Mouse (Mus musculus) heart, embryonic 15.5 days (tissue): Measurements from ENCODE around the gene Ppat. TPM values are rescaled to one million over a fixed set of nuclear protein-coding genes. Genes with fewer than 3 reads are reported as not detected.
"Not testable (repeated sequence)": the region's sequence is repeated elsewhere in the genome, so short reads cannot be mapped to it uniquely, and the experiment has no call there.

Experiments used
- ATAC-seq: fragments of 200-750 bp; cut with Nextera tagmentation; replicated peaks from 2 replicates; pipeline ENCODE4 v1.8.0; 2017; ENCODE audit warnings: low read depth, moderate TSS enrichment; ENCODE audit not compliant: insufficient number of reproducible peaks, insufficient read depth, low FRiP score
- H3K27ac ChIP-seq: fragments of 300-500 bp; sonication (generic); 2 replicates; pipeline ENCODE4 v1.5.1; 2015; ENCODE audit warnings: mild to moderate bottlenecking, inconsistent platforms
- H3K27me3 ChIP-seq: fragments of 300-500 bp; sonication (generic); 2 replicates; pipeline ENCODE4 v1.6.1; 2015; ENCODE audit warnings: inconsistent platforms
- H3K36me3 ChIP-seq: fragments of 300-500 bp; sonication (generic); 2 replicates; pipeline ENCODE4 v1.6.1; 2015; ENCODE audit warnings: mild to moderate bottlenecking, inconsistent platforms
- H3K4me1 ChIP-seq: fragments of 300-500 bp; sonication (generic); replicated peaks from 2 replicates; pipeline ENCODE4 v1.6.1; 2015; ENCODE audit warnings: inconsistent platforms
- H3K4me2 ChIP-seq: fragments of 300-500 bp; sonication (generic); 2 replicates; pipeline ENCODE4 v1.6.1; 2015; ENCODE audit warnings: inconsistent platforms, mild to moderate bottlenecking, moderate library complexity
- H3K4me3 ChIP-seq: fragments of 300-500 bp; sonication (generic); 2 replicates; pipeline ENCODE4 v1.5.1; 2015; ENCODE audit warnings: mild to moderate bottlenecking, inconsistent platforms
- H3K9ac ChIP-seq: fragments of 300-500 bp; sonication (generic); 2 replicates; pipeline ENCODE4 v1.6.1; 2015; ENCODE audit warnings: mild to moderate bottlenecking, inconsistent platforms
- H3K9me3 ChIP-seq: fragments of 300-500 bp; sonication (generic); replicated peaks from 2 replicates; pipeline ENCODE4 v1.6.1; 2016; ENCODE audit warnings: inconsistent platforms
- WGBS: fragments of 180-500 bp; shearing (Covaris S2); methylation state at CpG from one replicate; pipeline ENCODE4 v1.1.7; 2015; ENCODE audit warnings: mixed read lengths; 5-methylcytosine and 5-hydroxymethylcytosine counted together
- polyA plus RNA-seq: library from polyadenylated mRNA; unstranded; fragments of >200 nt; fragmentation: Nextera tagmentation; extraction: Ambion mirVana; gene quantifications from 2 replicates; pipeline ENCODE4 v1.2.1, GENCODE M21; 2015

Ppat gene
- 18.4 and 22.7 TPM in 2 replicates for polyA plus RNA-seq

- under 1% methylated on average over 81 of the region's 81 CpGs for WGBS
- no peaks in the 10 kb centered on the region for H3K9me3 ChIP-seq
These were observed at the start of gene Ppat, which contains the start of gene Paics for GRCm38 (mm10) chr5:76951106-76952027. Gene Ppat, minus strand, starts transcription at chr5:76951578. Gene Paics, plus strand, starts transcription at chr5:76951307.

DNA sequence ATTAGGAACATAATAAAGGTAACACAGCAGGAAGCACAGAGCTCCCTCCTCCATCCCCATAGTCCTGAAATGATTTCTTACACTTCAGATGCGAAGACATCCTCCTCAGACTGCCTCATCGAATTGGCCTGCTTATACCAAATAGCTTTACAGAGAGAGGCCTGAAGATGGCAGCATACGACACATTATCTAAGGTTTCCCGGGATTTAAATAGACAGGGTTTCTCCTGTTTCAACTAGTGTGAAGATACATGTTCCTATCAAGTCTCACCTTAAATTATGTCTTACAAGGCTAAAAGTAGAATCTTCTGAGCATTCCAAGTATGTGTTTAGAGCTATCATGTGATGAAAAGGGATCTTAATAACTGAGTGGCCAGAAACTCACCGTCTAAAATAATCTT is 47.0 kb upstream of the Ppat start:
- Histone ChIP-seq H3K9me3 (no peaks in the 10 kb centered on the region), H3K9ac (no peak overlapping the region), H3K27ac (no peak overlapping the region), H3K4me2 (no peak overlapping the region), H3K4me3 (no peak overlapping the region), H3K27me3 (no peaks in the 10 kb centered on the region), H3K36me3 (peaks cover 65% of the 10 kb centered on the region), H3K4me1 (no peaks in the 10 kb centered on the region)
- WGBS: 41% methylated on average over 5 of the region's 5 CpGs
- no peak for ATAC-seq

More at GRCm38 (mm10) chr5:76951106-76952027, at the start of gene Ppat, which contains the start of gene Paics:
- peak within 1 kb of the TSS; percentile 93 for H3K4me3 ChIP-seq
- ATAC-seq: peak; percentile 97
- H3K4me1 ChIP-seq: peaks cover 53% of the 10 kb centered on the region
- H3K36me3 ChIP-seq: peaks cover 4% of the 10 kb centered on the region
- peak within 1 kb of the TSS; percentile 84 for H3K9ac ChIP-seq
- H3K27me3 ChIP-seq: no peaks in the 10 kb centered on the region
- peak within 1 kb of the TSS; percentile 93 for H3K4me2 ChIP-seq
- peak within 1 kb of the TSS; percentile 95 for H3K27ac ChIP-seq

GRCm38 (mm10) chr5:76993174-76993814 is 41.9 kb upstream of the Ppat start:
- WGBS: 95% methylated on average over 5 of the region's 5 CpGs
- Histone ChIP-seq H3K9ac (no peak overlapping the region), H3K27me3 (no peaks in the 10 kb centered on the region), H3K36me3 (peaks cover 87% of the 10 kb centered on the region), H3K4me2 (no peak overlapping the region), H3K4me1 (no peaks in the 10 kb centered on the region), H3K27ac (no peak overlapping the region), H3K4me3 (no peak overlapping the region), H3K9me3 (no peaks in the 10 kb centered on the region)
- no peak for ATAC-seq

GRCm38 (mm10) chr5:76990789-76991188 is 39.4 kb upstream of the Ppat start:
- H3K9me3 ChIP-seq: no peaks in the 10 kb centered on the region
- ATAC-seq: no peak
- WGBS: 94% methylated on average over 3 of the region's 3 CpGs
- no peaks in the 10 kb centered on the region for H3K27me3 ChIP-seq
- no peaks in the 10 kb centered on the region for H3K4me1 ChIP-seq
- no peak overlapping the region for H3K9ac ChIP-seq
- H3K4me3 ChIP-seq: no peak overlapping the region
- H3K27ac ChIP-seq: no peak overlapping the region
- H3K4me2 ChIP-seq: no peak overlapping the region
- peaks cover 79% of the 10 kb centered on the region for H3K36me3 ChIP-seq

DNA sequence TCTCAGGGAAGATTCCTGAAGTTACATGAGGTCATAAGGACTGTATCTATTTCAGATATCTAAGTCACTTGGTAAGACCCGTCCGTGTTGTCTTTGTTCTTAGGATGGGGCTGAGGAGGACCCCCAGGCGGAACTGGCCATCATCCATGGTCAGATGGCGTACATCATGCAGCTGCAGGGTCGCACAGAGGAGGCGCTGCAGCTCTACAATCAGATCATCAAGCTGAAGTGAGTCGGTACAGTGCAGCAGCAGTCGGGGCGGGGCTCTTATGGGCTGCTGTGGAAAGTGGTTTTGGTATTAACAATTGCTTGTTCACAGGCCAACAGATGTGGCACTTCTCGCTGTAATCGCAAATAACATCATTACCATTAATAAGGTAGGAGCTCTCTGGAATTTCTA is 32.6 kb upstream of the Ppat start:
- Histone ChIP-seq H3K27me3 (no peaks in the 10 kb centered on the region), H3K9ac (no peak overlapping the region)

DNA sequence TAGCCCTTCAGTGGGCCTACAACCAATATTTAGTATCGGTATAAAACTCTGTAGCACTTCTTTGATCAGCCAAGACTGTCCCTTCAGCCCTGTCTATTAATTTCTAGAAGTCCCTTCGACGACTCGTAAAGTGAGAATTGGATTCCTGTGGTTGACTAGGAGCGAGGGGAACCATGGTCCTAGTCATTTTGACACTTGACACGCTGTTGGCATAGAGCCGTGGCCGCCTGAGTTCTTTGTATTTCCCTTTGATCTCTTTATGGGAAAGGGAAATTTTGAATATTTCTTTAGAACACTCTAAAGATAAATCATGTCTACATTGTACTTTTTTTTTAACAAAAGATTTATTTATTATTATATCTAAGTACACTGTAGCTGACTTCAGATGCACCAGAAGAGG is 24.4 kb upstream of the Ppat start:
- H3K9ac ChIP-seq: 0 out of 2 replicates have a peak overlapping the region, but pooled peaks have one; percentile 87

More for the DNA sequence above, 32.6 kb upstream of the Ppat start:
- Histone ChIP-seq H3K9me3 (no peaks in the 10 kb centered on the region), H3K4me2 (no peak overlapping the region), H3K4me1 (no peaks in the 10 kb centered on the region), H3K27ac (no peak overlapping the region), H3K4me3 (no peak overlapping the region), H3K36me3 (peaks cover 76% of the 10 kb centered on the region)
- ATAC-seq: no peak
- WGBS: 93% methylated on average over 11 of the region's 11 CpGs

GRCm38 (mm10) chr5:76974554-76975285 is 23.3 kb upstream of the Ppat start, which contains the start of gene Srp72:
Gene Srp72, plus strand, starts transcription at chr5:76974683.
- peak; percentile 91 for ATAC-seq
- no peaks in the 10 kb centered on the region for H3K9me3 ChIP-seq
- no peaks in the 10 kb centered on the region for H3K27me3 ChIP-seq
- peak within 1 kb of the TSS; percentile 88 for H3K4me3 ChIP-seq
- peak within 1 kb of the TSS; percentile 92 for H3K27ac ChIP-seq
- H3K4me2 ChIP-seq: peak within 1 kb of the TSS; percentile 87
- WGBS: under 1% methylated on average over 60 of the region's 60 CpGs
- H3K36me3 ChIP-seq: peaks cover 33% of the 10 kb centered on the region
- H3K4me1 ChIP-seq: peaks cover 13% of the 10 kb centered on the region
- H3K9ac ChIP-seq: peak within 1 kb of the TSS; percentile 87

More for the DNA sequence above, 24.4 kb upstream of the Ppat start:
- H3K4me3 ChIP-seq: peak overlapping the region; percentile 88
- WGBS: 81% methylated on average over 8 of the region's 8 CpGs
- ATAC-seq: no peak
- H3K27me3 ChIP-seq: no peaks in the 10 kb centered on the region
- H3K36me3 ChIP-seq: peaks cover 31% of the 10 kb centered on the region
- peak overlapping the region; percentile 87 for H3K4me2 ChIP-seq
- no peaks in the 10 kb centered on the region for H3K9me3 ChIP-seq
- H3K4me1 ChIP-seq: peaks cover 13% of the 10 kb centered on the region
- no peak overlapping the region for H3K27ac ChIP-seq

- no peaks in the 10 kb centered on the region for H3K27me3 ChIP-seq
- H3K27ac ChIP-seq: peak overlapping the region; percentile 43; the same call in 1 of the 2 replicates
- H3K4me2 ChIP-seq: peak overlapping the region; percentile 87
- peaks cover 32% of the 10 kb centered on the region for H3K36me3 ChIP-seq
- peak overlapping the region; percentile 87 for H3K9ac ChIP-seq
- 1% methylated on average over 17 of the region's 17 CpGs for WGBS
- peak overlapping the region; percentile 88 for H3K4me3 ChIP-seq
- ATAC-seq: peak; percentile 34; the same call in 1 of the 2 replicates
- H3K9me3 ChIP-seq: no peaks in the 10 kb centered on the region
- peaks cover 13% of the 10 kb centered on the region for H3K4me1 ChIP-seq
These were observed 22.8 kb upstream of the Ppat start for GRCm38 (mm10) chr5:76974207-76974553.

- Histone ChIP-seq H3K4me2 (peak overlapping the region; percentile 87), H3K27ac (no peak overlapping the region), H3K9me3 (no peaks in the 10 kb centered on the region), H3K9ac (0 out of 2 replicates have a peak overlapping the region, but pooled peaks have one; percentile 87), H3K4me3 (peak overlapping the region; percentile 88), H3K4me1 (peaks cover 13% of the 10 kb centered on the region), H3K36me3 (peaks cover 33% of the 10 kb centered on the region), H3K27me3 (no peaks in the 10 kb centered on the region)
- WGBS: 55% methylated on average over 3 of the region's 3 CpGs
- ATAC-seq: no peak
These were observed 22.1 kb upstream of the Ppat start for GRCm38 (mm10) chr5:76973488-76973887.

DNA sequence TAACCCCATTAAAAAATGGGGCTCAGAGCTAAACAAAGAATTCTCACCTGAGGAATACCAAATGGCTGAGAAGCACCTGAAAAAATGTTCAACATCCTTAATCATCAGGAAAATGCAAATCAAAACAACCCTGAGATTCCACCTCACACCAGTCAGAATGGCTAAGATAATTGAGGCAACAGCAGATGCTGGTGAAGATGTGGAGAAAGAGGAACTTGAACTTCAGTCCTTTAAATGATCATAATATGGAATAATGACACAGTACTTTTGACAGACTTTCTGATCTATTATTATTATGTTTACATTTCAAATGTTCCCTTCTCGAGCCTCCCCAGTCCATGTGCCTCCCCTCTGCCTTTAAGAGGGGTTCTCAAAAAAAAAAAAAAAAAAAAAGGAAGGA is 19.7 kb upstream of the Ppat start:
- not testable (repeated sequence) for H3K9ac ChIP-seq, H3K27me3 ChIP-seq, H3K4me2 ChIP-seq, H3K9me3 ChIP-seq, ATAC-seq, H3K4me3 ChIP-seq, H3K27ac ChIP-seq
- Histone ChIP-seq H3K36me3 (peaks cover 38% of the 10 kb centered on the region), H3K4me1 (peaks cover 13% of the 10 kb centered on the region)
- WGBS: 86% methylated on average over 1 of the region's 1 CpGs

DNA sequence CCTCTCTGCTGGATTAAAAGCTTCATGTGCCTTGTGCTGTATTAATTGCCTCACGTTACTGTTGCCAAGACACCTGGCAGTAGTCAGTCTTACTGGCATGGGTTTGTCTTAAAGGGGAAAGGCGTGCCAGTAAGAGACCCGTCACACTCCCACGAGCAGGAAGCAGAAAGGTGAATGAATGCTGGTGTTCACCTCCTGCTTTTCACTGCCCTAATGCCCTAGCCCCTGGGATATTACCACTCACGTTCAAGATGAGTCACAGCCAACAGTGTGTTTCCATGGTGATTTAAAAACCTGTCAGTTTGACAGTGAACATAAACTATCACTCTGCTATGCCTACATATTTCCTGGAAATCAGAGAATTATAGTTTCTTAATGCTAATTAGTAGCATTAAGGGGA is 17.9 kb upstream of the Ppat start:
- Histone ChIP-seq H3K36me3 (peaks cover 49% of the 10 kb centered on the region), H3K4me3 (no peak overlapping the region), H3K9me3 (no peaks in the 10 kb centered on the region), H3K27me3 (no peaks in the 10 kb centered on the region), H3K4me1 (peaks cover 7% of the 10 kb centered on the region), H3K9ac (no peak overlapping the region), H3K4me2 (no peak overlapping the region), H3K27ac (no peak overlapping the region)
- WGBS: 71% methylated on average over 5 of the region's 5 CpGs
- no peak for ATAC-seq
